Mouse (Mus musculus): ENCODE data around the gene Dbx2.

DNA sequence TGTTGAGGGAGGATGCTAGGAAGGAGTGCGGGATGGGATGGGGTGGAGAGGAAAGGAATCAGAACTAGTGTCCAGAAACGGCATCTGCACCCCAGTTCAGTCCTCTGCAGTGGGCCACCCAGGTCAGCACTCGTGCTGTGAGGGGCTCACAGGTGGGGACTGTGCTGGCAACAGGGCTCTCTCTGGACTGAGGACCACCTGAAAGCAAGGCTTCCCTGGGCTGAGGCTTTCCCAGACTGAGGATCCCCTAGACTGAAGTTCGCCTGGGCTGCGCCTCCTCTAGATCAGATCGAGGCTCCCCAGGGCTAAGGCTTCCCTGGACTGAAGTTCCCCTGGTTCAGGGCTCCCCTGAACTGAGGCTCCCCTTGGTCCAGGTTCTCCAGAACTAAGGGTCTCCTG, 1.9 kb downstream of the Dbx2 start:
- TF ChIP-seq POLR2A (IDR thresholded peaks at IDR 0.05; ENCODE audit: low read depth, low read length) (no peak), CTCF (IDR thresholded peaks at IDR 0.05; ENCODE audit: borderline replicate concordance, insufficient read depth, low read length) (no peak)
